Mouse (Mus musculus): Measurements from ENCODE around the gene Ppil3.

Gene Ppil3

DNA sequence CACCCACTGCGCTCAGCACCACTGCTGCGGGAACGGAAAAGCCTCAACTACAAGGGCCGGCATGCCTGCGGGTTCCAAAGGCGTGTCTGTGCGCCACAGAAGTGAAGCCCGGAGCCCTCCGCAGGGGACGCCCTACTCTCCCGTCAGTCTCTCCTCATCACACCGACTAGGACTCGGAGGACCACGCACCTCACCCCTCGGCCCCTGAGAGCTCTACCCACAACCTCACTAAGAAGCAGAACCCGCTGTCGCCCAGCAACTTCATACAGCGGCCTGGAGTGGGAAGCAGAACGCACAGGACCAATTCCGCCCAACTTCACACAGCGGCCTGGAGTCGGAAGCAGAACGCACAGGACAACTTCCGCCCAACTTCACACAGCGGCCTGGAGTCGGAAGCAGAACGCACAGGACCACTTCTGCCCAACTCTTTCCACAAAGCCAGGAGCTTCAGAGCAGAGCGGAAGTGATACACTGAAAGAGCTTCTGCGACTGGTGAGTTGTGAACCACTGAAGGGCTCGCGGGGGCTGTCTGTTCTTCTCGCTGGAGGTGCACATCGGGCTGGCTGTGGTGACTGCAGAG lies at the start of gene Ppil3, which contains the start of gene Nif3l1:
Gene Ppil3, minus strand, starts transcription at position 344 of the 580 bp plus-strand sequence.
Gene Nif3l1, plus strand, starts transcription at position 9 of the 580 bp plus-strand sequence.
- DNase-seq (ENCODE audit: low spot score), result peak; percentile 68

DNA sequence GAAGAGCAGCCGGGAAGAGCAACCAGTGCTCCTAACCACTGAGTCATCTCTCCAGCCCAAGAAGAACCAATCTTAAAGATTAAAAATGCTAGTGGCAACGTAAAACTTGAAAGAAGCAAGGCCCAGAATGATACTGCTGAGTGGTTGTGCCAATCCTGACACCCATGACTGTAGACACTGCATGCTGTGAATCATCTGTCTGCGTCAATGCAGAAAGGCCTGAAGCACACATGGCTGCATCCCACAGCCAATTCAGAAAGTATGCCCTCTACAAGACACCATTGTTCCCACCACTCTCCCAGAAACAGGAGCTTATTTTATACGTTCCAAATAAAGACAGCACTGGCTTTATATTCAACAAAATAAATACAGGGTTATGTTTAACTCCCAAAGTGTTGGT lies 37.4 kb upstream of the Ppil3 start:
- DNase-seq (ENCODE audit: low spot score), result no peak

DNA sequence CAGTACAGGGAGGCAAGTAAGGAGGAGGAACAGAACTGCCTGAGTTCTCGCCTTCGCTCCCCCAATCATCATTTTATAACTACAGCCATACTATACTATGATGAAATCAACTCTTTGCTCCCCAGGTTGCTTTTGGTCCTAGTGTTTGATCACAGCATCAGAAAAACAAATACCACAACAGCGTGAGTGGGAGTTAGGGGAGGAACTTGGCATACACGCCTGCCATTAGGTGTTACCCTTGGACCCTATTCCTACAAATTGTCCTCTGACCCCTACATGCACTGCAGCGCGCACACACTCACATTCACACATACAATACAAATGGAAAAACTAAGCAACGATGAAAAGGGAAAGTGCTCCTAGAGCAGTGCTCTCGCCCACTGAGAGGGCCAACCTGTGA lies 30.4 kb upstream of the Ppil3 start:
- DNase-seq (ENCODE audit: low spot score), result no peak

DNA sequence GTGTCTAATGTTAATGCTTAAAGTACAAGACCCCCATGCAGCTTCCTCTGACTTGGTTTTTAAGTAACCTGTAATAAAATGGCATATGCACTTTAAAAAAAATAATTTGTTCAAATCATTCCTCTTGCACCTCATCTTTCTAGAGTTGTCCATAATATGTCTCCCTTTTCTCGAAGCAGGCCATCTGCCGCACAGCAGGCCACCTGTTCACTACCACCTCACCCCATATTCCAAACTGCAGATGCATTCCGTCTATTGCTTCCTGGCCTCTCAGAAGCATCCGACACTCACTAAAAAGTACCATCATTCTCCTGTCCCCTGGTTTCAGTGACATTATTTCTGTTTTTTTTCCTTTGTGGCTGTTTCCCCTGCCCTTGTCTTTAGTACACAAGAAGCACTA lies 20.3 kb upstream of the Ppil3 start:
- no peak for DNase-seq (ENCODE audit: low spot score)

DNA sequence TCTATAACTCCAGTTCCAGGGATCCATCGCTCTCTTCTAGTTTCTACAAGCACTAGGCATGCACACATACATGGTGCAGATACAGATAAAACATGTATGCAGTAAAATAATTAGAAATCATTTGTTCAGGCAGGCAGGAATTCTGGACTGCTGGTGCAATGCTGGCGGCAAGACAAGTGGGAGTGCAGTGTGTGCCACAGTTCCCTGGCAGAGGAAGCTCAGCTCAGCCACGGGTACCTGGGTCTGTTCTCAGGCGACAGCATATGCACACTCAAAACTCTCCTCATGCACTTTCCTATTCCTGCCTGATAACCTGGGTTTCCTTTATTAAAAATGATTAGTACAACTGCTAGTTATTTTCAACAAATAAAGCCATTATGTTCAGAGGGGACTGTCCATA lies 19.8 kb upstream of the Ppil3 start:
- DNase-seq (ENCODE audit: low spot score), result no peak

DNA sequence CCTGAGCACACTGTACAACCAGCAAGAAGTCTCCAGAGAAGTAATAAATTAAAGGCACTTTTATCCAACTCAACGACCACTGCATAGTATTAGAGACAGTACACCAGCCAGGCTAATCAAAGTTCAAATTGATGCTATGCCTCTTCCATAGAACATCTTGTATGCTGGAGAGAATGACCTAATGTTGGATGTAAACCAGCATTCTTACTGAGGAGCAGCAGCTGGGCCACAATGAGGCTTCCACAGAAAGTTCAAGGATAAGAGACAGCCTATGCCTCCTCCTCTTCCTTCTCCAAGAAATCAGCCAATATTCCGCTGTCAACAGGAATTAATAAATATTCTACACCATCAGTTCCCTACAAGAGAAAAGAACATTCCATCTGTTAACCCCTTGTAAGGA lies 18.6 kb upstream of the Ppil3 start:
- DNase-seq (ENCODE audit: low spot score), result no peak

DNA sequence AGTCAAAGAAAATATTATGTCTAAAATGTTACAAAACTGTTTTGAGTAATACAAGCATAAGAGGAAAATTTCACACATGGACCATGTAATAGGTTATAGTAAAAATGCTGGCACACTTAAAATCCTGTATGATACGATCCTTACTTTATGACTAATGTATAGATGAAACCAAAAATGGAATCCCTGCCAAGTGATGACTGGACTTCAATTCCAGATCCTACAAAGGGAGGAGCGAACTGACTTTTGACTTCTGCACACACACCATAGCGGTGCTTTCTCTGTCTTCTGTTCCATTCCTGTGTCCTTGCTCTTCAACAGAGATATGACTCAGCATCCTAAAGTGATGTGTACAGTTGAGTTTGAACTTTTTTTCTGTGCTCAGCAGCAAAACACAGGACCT lies 15.3 kb upstream of the Ppil3 start:
- DNase-seq (ENCODE audit: low spot score), result no peak

DNA sequence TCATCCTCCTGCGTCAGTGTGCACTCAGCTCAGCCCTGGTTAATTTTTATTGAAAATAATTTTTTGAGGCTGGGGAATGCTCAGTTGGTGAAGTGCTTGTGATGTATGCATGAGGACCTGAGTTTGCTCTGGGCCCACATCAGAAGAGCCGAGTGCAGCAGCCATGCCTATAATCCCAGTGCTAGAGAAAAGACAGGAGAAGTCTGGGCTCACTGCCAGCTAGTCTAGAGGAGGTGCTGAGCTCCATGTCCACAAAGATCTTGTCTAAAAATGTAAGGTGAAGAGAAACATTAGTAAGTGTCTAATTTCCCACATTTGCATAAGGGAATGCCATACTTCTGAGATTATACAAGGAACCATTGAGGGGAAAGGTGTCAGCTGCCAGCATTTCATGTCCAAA lies 13.6 kb upstream of the Ppil3 start:
- no peak for DNase-seq (ENCODE audit: low spot score)

DNA sequence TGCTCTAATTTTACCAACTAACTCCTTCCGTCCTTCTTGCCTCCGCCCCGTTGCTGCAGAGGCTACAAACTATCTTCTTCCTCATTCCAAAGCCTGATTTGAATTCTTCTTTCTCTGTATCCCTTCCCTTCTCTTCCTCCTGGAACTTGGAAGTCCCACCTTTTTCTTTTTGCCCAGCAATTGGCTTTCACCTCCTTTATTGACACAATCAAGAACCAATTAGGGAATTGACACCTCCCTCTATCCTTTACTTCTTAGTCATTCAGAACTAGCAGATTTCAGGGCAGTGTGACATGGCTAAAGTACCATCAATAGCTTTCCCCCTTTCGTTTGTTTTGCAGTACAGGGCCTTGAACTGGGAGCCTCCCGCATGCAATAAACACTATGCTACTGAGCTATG lies 12.9 kb upstream of the Ppil3 start:
- no peak for DNase-seq (ENCODE audit: low spot score)

DNA sequence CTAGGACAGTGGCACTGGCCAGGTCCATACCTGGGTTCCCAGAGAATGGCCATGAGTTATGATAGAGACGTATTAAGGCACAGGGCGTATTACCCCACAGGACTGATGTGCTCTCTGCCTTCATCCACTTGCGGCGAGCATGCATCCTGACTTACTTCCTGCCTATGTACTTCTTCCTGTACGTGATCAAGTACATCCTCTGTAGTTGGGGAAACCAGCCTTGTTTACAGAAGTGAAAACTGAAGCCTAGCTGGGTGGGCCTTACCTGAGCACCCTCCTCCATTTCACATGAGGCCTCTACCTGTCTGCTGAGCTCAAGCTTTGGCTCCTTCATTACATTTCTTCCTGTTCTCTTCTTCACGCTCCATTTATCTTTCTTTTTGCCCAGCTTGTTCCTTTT lies 9.0 kb upstream of the Ppil3 start:
- DNase-seq (ENCODE audit: low spot score), result no peak

DNA sequence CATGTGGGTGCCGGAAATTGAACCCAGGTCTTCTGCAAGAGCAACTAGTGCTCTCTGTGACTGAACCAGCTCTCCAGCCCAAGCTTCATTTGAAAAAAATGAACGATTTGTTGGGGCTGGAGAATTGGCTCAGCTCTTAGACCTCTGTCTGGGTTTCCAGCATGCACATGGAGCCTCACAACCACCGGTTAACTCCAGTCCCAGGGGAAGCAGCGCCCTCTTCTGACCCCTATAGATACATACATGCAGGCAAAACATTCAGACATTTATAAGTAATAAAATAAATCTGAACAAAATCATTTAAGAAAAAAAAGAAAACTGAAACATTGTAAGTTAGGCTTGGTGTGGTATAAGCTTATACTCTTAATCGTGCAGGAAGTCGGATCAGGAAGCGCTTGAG lies 3.1 kb upstream of the Ppil3 start:
- no peak for DNase-seq (ENCODE audit: low spot score)

DNA sequence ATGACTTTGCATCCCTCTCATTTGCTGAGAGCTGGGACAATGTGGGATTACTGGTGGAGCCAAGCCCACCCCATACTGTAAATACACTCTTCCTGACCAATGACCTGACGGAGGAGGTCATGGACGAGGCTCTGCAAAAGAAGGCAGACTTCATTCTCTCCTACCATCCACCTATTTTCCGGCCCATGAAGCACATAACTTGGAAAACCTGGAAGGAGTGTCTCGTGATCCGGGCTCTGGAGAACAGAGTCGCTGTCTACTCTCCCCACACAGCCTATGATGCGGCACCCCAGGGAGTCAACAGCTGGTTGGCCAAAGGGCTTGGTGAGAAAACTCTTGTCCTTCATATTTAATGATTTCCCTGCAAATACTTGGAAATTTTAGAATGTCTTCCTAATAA lies 2.5 kb upstream of the Ppil3 start:
- no peak for DNase-seq (ENCODE audit: low spot score)

DNA sequence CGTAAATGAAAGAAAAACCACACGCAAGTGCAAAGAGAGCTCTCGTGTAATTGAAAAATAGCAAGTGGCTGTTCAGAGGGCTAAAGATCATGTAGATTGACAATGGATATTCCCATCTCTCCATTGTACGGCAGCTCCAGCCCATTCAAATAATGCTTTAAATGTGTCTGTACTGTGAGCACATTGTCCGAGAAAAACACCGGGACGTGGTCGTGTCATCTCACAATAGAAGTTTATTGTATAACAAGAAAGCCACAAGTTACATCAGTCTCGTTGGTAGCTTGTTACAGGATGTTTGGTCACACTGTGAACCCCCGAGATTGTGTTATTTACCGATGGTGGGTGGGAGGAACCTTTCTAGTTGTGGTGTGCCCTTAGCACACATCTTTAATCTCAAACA lies 575 bp upstream of the Ppil3 start:
- no peak for DNase-seq (ENCODE audit: low spot score)

DNA sequence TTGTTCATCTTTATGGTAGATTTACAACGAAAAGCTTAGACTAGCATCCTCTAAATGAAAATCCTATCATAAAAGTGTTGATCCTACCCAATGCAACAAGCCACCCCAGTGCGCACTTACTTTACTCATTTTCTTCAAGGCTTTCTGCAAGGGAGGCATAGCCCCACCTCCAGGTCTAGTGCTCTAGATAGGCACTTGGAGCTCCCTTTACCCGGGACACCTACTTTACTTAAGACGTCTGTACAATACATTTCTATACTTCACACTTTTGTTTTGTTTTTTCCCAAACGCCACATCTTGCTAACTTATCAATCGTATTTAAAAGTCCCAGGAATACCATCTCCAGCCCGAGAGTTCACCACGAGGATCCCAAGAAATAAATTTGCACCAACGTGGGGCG lies 595 bp downstream of the Ppil3 start:
- DNase-seq (ENCODE audit: low spot score), result no peak

DNA sequence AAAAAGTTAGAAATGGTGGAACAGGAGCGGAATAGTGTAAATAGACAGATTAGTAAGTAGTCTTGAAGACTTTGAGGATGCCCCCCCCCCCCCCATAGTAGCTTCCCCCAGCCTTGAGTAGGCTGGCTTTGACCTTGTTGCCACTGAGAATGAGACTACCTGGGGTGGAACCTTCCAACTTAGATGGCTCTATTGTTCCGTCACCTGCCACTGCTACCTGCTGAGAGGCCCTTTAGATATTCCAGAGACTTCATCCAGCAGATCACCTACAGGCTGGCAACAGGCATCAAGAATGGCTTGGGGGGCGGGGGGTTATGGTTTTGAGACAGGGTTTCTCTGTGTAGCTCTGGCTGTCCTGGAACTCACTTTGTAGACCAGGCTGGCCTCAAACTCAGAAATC lies 20.7 kb downstream of the Ppil3 start:
- no peak for DNase-seq (ENCODE audit: low spot score)

DNA sequence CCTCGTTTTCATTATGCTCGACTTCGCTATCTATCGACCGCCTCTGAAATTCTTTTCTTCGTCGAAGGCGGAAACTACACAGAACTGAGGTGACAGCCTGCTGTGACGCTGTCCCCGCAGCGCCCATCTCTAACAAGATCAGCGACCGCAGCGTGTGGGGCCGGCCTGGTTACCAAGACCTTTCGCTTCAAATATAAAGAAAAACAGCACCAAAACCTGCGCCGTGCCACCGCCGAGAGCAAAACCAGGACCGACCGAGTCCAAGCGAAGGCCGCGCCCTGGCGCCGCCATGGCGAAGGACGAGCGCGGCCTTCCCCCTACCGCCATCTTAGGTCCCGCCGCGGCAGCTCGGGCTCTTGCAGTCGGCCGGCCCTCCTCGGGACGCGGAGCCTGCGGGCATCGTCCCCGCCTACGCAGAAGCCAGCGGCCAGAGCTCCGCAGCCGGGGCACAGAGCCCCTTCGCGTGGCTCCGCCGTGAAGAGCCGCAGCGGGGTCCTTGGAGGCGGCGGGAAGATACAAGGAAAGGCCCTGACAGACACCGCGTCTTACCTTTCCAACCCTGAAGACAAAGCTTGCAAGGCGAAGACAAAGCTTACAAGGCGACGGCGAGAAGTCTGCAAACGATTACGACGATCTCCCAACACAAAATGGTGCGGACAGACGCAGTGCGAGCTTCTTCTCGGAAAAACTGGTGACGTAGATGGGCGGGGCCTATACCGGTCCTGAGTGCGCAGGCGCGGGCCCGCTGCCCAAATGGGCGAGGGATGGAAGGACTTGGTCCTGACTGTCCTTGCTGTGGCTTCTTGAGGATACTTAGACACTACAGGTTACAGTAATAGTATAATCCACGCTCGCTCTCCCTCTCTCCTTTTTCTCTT lies 21.7 kb downstream of the Ppil3 start, which contains the start of gene Clk1:
Gene Clk1, minus strand, starts transcription at position 696 of the 878 bp plus-strand sequence.
- peak; percentile 99 for DNase-seq (ENCODE audit: low spot score)

DNA sequence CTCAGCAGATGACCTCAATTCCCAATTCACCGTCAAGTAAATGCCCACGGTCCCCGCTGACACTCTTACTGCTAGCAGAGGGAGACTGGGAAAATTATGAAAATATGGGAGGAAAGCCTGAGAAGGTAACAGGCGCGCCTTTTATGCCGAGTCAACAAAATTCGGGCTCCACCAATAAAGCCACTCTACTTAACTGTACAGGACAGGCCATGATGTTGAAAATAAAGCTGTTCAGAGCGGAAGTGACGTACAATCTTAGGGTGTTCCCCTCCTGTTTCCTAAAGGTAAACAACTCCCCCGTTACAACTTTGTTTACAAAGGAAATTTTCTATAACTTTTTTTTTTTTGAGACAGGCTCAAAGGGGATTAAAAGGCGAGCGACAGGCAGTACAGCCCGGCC lies 22.4 kb downstream of the Ppil3 start:
- DNase-seq (ENCODE audit: low spot score), result no peak

DNA sequence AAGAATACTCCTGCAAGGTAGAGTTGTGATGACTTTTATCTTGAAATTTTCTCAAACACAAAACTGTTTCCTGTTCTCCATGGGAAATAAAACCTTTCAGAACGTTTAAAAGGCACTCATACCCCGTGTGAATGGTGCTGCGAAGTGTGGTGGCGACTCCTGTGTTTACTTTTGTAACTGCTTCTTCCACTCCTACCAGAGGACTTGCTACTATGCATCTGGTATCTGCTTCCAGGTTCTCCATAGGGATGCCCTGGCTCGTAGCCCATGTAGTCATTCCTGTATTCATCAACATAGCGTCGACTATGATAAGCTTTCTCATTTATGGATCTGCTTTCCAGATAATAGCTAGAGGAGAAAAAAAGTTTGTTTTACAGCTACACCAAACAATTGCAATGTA lies 24.3 kb downstream of the Ppil3 start:
- no peak for DNase-seq (ENCODE audit: low spot score)

DNA sequence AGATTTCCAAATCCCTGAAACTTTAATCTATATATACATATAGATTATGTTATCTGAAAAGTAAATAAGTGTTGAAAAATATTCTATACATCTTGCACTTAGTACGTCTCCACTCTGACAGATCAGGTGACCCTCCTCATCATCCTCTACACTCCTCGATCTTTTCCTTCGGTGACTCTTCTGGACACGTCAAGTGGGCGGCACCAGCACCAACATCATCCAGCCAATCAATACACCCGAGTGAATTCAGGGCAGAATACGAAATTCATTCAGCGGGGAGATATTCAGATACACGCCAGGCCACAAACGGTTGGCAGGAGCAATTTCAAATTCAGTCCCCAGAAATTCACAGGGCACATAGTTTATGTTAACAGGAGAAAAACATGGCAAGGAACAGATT lies 25.3 kb downstream of the Ppil3 start:
- DNase-seq (ENCODE audit: low spot score), result no peak

DNA sequence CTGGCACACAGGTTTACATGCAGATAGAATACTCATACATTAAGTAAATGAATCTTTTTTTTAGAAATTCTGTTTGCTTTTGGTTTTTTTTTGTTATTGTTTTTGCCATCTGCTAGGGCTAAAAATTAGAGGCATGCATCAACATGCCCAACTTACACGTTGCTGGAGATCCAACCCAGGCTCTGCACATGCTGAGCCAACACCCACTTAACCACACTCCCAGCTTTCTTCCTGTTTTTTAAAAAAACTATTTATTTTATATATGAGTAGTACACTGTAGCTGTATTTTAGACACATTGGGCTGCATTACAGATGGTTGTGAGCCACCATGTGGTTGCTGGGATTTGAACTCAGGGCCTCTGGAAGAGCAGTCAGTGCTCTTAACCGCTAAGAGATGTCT lies 29.2 kb downstream of the Ppil3 start:
- no peak for DNase-seq (ENCODE audit: low spot score)

DNA sequence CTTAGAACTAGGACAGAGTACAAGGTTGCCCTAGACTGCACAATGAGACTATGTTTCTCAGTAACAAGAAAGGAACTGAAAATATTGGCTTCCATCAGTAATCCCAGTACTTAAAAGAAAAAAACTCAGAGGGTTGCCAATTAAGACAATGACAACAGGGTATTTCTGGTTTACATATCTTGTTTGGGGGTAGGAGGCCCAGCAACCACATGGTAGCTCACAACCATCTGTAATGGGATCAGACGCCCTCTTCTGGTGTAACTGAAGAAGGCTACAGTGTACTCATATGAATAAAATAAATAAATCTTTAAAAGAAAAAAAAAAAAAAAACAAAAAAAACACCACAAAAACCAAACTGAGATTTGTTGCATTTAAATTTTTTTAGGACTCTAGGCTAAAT lies 29.8 kb downstream of the Ppil3 start:
- no peak for DNase-seq (ENCODE audit: low spot score)

DNA sequence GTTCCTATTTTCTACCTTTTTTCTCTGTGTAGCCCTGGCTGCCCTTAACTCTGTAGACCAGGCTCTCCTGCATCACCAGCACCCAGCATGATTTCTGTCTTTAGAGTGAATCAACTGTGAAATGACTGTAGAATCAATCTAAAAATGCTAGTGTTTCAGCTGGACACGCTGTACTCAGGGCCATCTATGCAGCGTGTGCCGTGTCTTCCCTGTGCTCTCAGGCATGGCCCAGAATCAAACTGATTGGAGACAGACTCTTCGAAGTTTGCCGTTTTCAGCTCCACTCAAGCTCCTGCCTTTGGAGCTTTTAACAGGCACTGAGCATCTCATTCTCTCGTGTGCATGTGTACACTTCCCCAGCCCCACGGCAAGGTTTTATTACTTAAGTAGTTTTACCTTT lies 34.5 kb downstream of the Ppil3 start:
- DNase-seq (ENCODE audit: low spot score), result no peak

DNA sequence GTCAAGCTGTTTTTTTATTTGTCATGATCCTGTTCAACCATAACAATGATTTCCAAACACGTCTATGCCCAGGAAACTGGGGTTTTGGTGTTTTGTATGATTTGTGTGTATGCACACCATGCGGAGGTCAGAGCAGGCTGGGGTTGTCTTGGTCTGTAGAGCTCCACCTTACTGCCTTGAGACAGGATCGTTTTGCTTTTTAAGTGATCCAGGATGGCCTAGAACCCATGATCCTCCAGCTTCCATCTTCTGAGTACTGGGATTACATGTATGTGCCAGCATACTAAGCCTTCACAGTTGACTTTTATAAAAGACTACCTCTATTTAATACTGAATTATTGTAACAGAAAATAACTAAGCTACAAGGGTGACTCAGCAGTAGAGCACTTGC lies 35.1 kb downstream of the Ppil3 start:
- no peak for DNase-seq (ENCODE audit: low spot score)

All from ovary, postnatal 14 days (tissue).